Mouse (Mus musculus) forebrain, embryonic 14.5 days (tissue): ENCODE measurements at regions not wholly inside any gene's neighbourhood (a gene's known extent, or its start where the extent isn't known, plus 50 kb on each side); places are given as distances from the start of the nearest gene placed in this dataset.
"Not testable (repeated sequence)": the region's sequence is repeated elsewhere in the genome, so short reads cannot be mapped to it uniquely, and the experiment has no call there.

Experiments
- ATAC-seq: fragments of 200-750 bp; cut with Nextera tagmentation; 2 replicates; pipeline ENCODE4 v1.8.0; 2017; ENCODE audit warnings: mild to moderate bottlenecking, moderate library complexity
- DNase-seq: peaks from one replicate; pipeline ENCODE4 v3.0.0-alpha.2; 2015; ENCODE audit warnings: low spot score
- H3K27ac ChIP-seq: fragments of 300-500 bp; sonication (generic); 2 replicates; pipeline ENCODE4 v1.5.1; 2014; ENCODE audit warnings: low read depth, mild to moderate bottlenecking, control low read depth, low read length, moderate library complexity
- H3K27me3 ChIP-seq: fragments of 300-500 bp; sonication (generic); replicated peaks from 2 replicates; pipeline ENCODE4 v1.6.1; 2014; ENCODE audit warnings: low read length, control low read depth, mixed read lengths; ENCODE audit not compliant: control insufficient read depth, insufficient read depth
- H3K36me3 ChIP-seq: fragments of 300-500 bp; sonication (generic); 2 replicates; pipeline ENCODE4 v1.6.1; 2014; ENCODE audit warnings: low read length, control low read depth; ENCODE audit not compliant: control insufficient read depth, insufficient read depth
- H3K4me1 ChIP-seq: fragments of 300-500 bp; sonication (generic); 2 replicates; pipeline ENCODE4 v1.6.1; 2014; ENCODE audit warnings: antibody characterized with exemption, low read length, control low read depth; ENCODE audit not compliant: control insufficient read depth, insufficient read depth
- H3K4me2 ChIP-seq: fragments of 300-500 bp; sonication (generic); 2 replicates; pipeline ENCODE4 v1.6.1; 2014; ENCODE audit warnings: mild to moderate bottlenecking, control low read depth, low read length
- H3K4me3 ChIP-seq: fragments of 300-500 bp; sonication (generic); 2 replicates; pipeline ENCODE4 v1.5.1; 2014; ENCODE audit warnings: low read depth, low read length, control low read depth
- H3K9ac ChIP-seq: fragments of 300-500 bp; sonication (generic); 2 replicates; pipeline ENCODE4 v1.6.1; 2014; ENCODE audit warnings: mild to moderate bottlenecking, low read length, control low read depth, moderate library complexity
- H3K9me3 ChIP-seq: fragments of 300-500 bp; sonication (generic); replicated peaks from 2 replicates; pipeline ENCODE4 v1.6.1; 2016; ENCODE audit warnings: low read length, control low read depth, mixed read lengths; ENCODE audit not compliant: control insufficient read depth
- WGBS: fragments of 180-500 bp; shearing (Covaris S2); extraction: QIAGEN DNeasy Blood & Tissue Kit; methylation state at CpG from one replicate; pipeline ENCODE4 v1.1.7; 2014; 5-methylcytosine and 5-hydroxymethylcytosine counted together

DNA sequence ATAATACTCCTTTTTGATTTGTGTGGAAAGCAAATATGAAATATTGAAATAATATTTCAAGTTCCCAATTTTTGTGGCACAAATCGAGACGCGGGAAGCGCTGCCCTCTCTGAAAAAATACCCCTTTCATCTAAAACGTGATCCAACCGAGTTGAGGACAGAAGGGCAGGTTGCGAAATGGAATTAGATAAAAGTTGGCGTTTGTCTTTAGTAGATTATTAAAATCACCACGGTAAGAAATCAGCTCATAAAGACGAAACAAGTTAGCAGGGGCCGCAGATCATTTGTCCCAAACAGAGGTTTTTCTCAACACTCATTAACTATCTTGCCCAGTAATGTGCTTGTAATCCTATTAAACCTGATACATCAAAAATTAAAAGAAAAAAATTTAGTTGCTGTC is 364.2 kb upstream of the Fign start:
- Histone ChIP-seq H3K36me3 (no peaks in the 10 kb centered on the region), H3K27ac (no peak overlapping the region), H3K4me3 (no peak overlapping the region), H3K4me2 (no peak overlapping the region), H3K9ac (no peak overlapping the region), H3K4me1 (no peaks in the 10 kb centered on the region), H3K9me3 (no peaks in the 10 kb centered on the region), H3K27me3 (0 out of 2 replicates have a peak, but pooled peaks cover 3% of the 10 kb centered on the region)
- WGBS: 71% methylated on average over 11 of the region's 11 CpGs
- DNase-seq: no peak
- no peak for ATAC-seq

DNA sequence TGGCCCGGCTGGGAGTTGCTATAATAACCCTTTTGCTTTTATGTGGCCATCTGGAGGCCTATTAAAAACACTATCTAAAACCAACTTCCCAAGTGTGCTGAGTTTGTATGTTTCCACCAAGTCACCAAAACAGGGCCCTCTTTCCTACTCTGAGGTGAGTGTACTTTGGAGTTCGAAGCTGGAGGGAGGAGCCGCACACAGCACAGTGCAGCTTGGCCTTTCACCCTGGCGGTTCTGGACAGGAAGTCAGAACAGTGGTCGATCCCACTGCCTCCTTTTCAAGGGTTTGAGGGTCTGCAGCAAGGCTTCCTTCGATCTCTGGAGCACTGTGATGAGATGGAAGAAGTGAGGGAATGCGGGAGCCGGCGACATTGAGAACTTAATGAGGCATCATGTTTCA is 363.8 kb upstream of the Fign start:
- no peak overlapping the region for H3K4me3 ChIP-seq
- DNase-seq: no peak
- 83% methylated on average over 9 of the region's 9 CpGs for WGBS

DNA sequence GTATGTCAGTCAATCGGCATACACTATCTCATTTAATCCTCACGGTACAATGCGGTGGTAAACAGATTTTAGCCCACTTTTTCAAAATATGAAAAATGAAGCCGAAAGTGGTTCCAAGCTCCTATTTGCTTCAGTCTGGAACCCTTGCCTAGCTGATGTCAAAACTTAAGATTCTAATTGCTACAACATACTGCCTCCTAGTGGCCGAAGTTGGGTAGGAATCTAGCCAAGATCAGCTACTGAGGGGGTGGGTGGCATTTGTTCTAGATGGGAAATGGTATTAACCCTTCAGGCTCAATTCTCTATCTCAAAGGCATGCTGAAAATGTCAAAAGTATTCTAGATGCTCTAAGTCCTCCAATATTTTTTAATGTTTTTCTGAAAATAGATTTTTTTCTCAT is 360.3 kb upstream of the Fign start:
- Histone ChIP-seq H3K27me3 (0 out of 2 replicates have a peak, but pooled peaks cover 3% of the 10 kb centered on the region), H3K4me3 (no peak overlapping the region), H3K4me1 (no peaks in the 10 kb centered on the region), H3K9me3 (no peaks in the 10 kb centered on the region), H3K9ac (no peak overlapping the region), H3K27ac (no peak overlapping the region), H3K36me3 (no peaks in the 10 kb centered on the region), H3K4me2 (no peak overlapping the region)
- 65% methylated on average over 5 of the region's 5 CpGs for WGBS
- no peak for ATAC-seq
- peak; percentile 64 for DNase-seq

More for the DNA sequence above, 363.8 kb upstream of the Fign start:
- no peaks in the 10 kb centered on the region for H3K4me1 ChIP-seq
- no peak overlapping the region for H3K27ac ChIP-seq
- no peaks in the 10 kb centered on the region for H3K36me3 ChIP-seq
- 0 out of 2 replicates have a peak, but pooled peaks cover 3% of the 10 kb centered on the region for H3K27me3 ChIP-seq
- ATAC-seq: no peak
- H3K4me2 ChIP-seq: no peak overlapping the region
- no peak overlapping the region for H3K9ac ChIP-seq
- H3K9me3 ChIP-seq: no peaks in the 10 kb centered on the region

DNA sequence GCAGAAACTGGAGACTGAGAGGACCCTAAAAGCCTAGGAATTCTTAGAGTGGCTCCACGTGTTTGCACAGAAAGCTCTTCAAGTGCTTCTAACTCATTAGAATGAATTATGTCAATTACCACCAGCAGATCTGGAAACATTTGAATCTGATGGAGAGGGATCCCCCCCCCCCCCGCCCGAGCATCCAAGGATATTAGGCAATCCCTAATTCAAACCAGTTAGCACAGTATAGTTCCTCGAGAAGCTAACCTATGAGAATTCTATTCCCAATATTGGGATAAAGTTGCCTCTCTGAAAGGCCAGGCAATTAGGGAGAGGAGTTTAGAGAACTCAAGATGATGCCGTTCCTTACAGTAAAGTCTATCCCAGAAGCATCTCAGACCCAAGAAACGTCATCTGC is 354.9 kb upstream of the Fign start:
- Histone ChIP-seq H3K9ac (no peak overlapping the region), H3K9me3 (no peaks in the 10 kb centered on the region), H3K27me3 (no peaks in the 10 kb centered on the region), H3K4me1 (peaks cover 6% of the 10 kb centered on the region; the same call in 1 of the 2 replicates), H3K4me3 (no peak overlapping the region), H3K27ac (no peak overlapping the region), H3K36me3 (no peaks in the 10 kb centered on the region), H3K4me2 (no peak overlapping the region)
- ATAC-seq (peak; percentile 44; the same call in 1 of the 2 replicates), DNase-seq (peak; percentile 23)
- 48% methylated on average over 6 of the region's 6 CpGs for WGBS

DNA sequence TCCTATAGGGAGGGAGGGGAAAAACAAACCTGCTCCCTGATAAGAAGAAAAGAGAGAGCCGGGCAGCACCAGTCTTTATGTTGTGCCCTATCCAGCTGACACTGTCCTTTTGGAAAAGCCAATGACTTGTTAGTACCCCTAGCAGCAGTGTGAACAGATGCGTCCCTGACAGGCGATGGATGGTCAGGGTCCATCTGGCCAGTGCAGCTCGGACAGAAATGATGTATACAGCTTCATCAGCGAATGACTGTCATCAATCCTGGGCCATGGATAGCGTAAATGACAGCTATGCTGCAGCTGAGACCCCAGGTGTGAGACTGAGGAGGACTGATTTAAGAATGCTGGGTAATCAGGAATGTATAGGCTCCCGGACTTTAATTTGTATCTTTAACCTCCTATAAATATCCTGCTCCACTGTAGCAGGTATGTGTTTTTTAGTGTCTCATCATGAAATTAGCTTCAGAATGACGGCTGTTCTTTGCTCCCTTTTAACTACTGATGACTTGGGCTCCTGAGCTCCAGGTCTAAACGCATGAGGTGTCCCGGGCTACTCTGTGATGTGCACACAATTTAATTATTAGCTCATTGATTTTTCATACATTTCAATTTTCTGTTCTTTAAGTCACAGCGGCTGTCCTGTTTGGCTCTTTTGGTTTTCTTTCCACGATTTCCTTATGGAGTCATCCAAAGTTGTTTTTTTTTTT is 353.9 kb upstream of the Fign start:
- DNase-seq (no peak), ATAC-seq (peak; percentile 37; the same call in 1 of the 2 replicates)
- no peaks in the 10 kb centered on the region for H3K36me3 ChIP-seq
- 76% methylated on average over 12 of the region's 12 CpGs for WGBS
- H3K4me1 ChIP-seq: peaks cover 6% of the 10 kb centered on the region; the same call in 1 of the 2 replicates
- no peak overlapping the region for H3K9ac ChIP-seq
- no peaks in the 10 kb centered on the region for H3K27me3 ChIP-seq
- H3K27ac ChIP-seq: no peak overlapping the region
- no peaks in the 10 kb centered on the region for H3K9me3 ChIP-seq
- no peak overlapping the region for H3K4me2 ChIP-seq
- no peak overlapping the region for H3K4me3 ChIP-seq

DNA sequence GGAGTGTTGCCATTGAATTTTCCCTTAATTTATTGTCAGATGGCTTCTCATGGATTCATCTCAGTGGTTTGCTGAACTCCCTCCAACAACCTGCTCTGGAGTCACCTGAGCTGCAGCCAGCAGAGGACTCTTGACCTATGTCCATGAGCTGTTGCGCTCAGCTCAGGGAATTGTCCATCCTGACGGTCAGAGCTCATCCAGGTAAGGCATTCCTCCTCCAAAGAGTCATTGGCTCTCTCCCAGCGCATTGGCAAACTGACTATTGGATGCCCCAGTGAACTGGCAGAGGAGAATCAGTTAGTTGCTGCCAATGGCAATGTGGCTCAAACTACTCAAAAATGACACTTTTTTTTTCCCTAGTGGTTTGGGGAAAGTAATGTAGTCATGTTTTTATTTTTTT is 345.3 kb upstream of the Fign start:
- no peak overlapping the region for H3K4me2 ChIP-seq
- H3K4me3 ChIP-seq: no peak overlapping the region
- 89% methylated on average over 3 of the region's 3 CpGs for WGBS
- H3K9me3 ChIP-seq: no peaks in the 10 kb centered on the region
- no peaks in the 10 kb centered on the region for H3K27me3 ChIP-seq
- H3K4me1 ChIP-seq: no peaks in the 10 kb centered on the region
- no peak overlapping the region for H3K9ac ChIP-seq
- ATAC-seq (no peak), DNase-seq (no peak)
- H3K27ac ChIP-seq: no peak overlapping the region
- H3K36me3 ChIP-seq: no peaks in the 10 kb centered on the region

DNA sequence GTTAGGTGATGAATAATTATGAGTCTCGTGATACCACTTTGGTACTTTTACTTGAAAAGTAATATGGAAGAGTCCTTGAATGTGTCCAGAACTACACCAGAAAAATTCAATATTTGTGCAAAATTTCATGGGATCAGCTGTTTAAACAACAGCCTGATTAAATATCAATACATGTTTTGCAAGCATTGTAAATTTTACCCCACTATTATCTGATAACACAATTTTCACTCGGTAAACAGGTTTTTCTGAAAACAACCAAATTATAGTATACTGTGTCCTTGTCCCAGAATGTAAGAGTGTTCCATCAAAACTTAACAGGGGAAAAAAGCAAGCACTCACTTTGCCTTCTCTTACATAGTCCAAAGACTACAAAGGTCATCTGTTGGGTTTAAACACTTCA is 343.1 kb upstream of the Fign start:
- DNase-seq: no peak
- no peak for ATAC-seq
- 92% methylated on average over 2 of the region's 2 CpGs for WGBS
- no peaks in the 10 kb centered on the region for H3K9me3 ChIP-seq
- no peak overlapping the region for H3K4me2 ChIP-seq
- no peak overlapping the region for H3K9ac ChIP-seq
- no peaks in the 10 kb centered on the region for H3K27me3 ChIP-seq
- H3K27ac ChIP-seq: no peak overlapping the region
- H3K4me1 ChIP-seq: no peaks in the 10 kb centered on the region
- no peaks in the 10 kb centered on the region for H3K36me3 ChIP-seq
- H3K4me3 ChIP-seq: no peak overlapping the region

DNA sequence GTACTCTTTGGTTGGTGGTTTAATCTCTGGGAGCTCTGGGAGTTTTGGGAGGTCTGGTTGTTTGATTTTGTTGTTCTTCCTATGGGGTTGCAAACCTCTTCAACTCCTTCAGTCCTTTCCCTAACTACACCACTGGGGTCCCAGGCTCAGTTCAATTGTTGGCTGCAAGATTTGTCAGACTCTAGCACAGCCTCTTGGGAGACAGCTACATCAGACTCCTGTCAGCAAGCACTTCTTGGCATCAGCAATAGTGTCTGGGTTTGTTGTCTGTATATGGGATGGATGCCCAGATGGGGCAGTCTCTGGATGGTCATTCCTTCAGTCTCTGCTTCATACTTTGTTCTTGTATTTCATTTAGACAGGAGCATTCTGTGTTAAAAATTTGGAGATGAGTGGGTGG is 319.3 kb upstream of the Fign start:
- H3K36me3 ChIP-seq, H3K4me2 ChIP-seq, H3K27me3 ChIP-seq, H3K9ac ChIP-seq, H3K27ac ChIP-seq, H3K9me3 ChIP-seq, ATAC-seq, H3K4me3 ChIP-seq, DNase-seq, H3K4me1 ChIP-seq: not testable (repeated sequence)

DNA sequence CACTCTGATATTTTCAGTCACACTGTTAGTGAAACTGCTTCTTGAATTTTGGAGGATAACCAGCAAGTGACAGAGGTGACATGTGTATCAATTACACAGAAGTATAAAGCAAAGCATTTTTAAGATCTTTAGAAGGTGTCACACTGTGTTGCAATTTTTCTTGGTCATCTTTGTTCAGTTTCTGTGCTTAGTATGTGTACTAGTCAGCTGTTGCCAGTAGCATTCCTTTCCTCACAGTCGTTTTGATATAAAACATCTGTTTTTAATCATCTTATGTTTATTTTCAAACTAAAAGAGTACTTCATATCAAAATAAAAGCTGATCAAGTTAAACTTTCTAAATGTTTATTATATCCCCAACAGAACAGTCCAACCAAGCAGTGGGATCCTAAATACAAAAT is 316.0 kb upstream of the Fign start:
- Histone ChIP-seq H3K4me2 (no peak overlapping the region), H3K9me3 (no peaks in the 10 kb centered on the region), H3K27me3 (no peaks in the 10 kb centered on the region), H3K36me3 (no peaks in the 10 kb centered on the region), H3K4me3 (no peak overlapping the region), H3K4me1 (no peaks in the 10 kb centered on the region), H3K9ac (no peak overlapping the region), H3K27ac (no peak overlapping the region)
- 66% methylated on average over 1 of the region's 1 CpGs for WGBS
- ATAC-seq (no peak), DNase-seq (no peak)
